Mouse (Mus musculus) hindbrain, embryonic 13.5 days (tissue): ENCODE results near the gene Nppb. TPM values are rescaled to one million over a fixed set of nuclear protein-coding genes. Genes with fewer than 3 reads are reported as not detected.

ENCODE experiments used
- ATAC-seq: fragments of 200-750 bp; cut with Nextera tagmentation; 2 replicates; pipeline ENCODE4 v1.8.0; 2017; ENCODE audit warnings: moderate TSS enrichment; ENCODE audit not compliant: low FRiP score
- H3K27ac ChIP-seq: fragments of 300-500 bp; sonication (generic); 2 replicates; pipeline ENCODE4 v1.5.1; 2015; ENCODE audit warnings: inconsistent platforms, mild to moderate bottlenecking, moderate library complexity
- H3K27me3 ChIP-seq: fragments of 300-500 bp; sonication (generic); 2 replicates; pipeline ENCODE4 v1.6.1; 2015; ENCODE audit warnings: mild to moderate bottlenecking, inconsistent platforms
- H3K36me3 ChIP-seq: fragments of 300-500 bp; sonication (generic); 2 replicates; pipeline ENCODE4 v1.6.1; 2015; ENCODE audit warnings: mild to moderate bottlenecking, inconsistent platforms
- H3K4me1 ChIP-seq: fragments of 300-500 bp; sonication (generic); replicated peaks from 2 replicates; pipeline ENCODE4 v1.6.1; 2015; ENCODE audit warnings: inconsistent platforms
- H3K4me2 ChIP-seq: fragments of 300-500 bp; sonication (generic); 2 replicates; pipeline ENCODE4 v1.6.1; 2015; ENCODE audit warnings: inconsistent platforms, mild to moderate bottlenecking, moderate library complexity
- H3K4me3 ChIP-seq: fragments of 300-500 bp; sonication (generic); 2 replicates; pipeline ENCODE4 v1.5.1; 2015; ENCODE audit warnings: mild to moderate bottlenecking, inconsistent platforms
- H3K9ac ChIP-seq: fragments of 300-500 bp; sonication (generic); 2 replicates; pipeline ENCODE4 v1.6.1; 2015; ENCODE audit warnings: mild to moderate bottlenecking, inconsistent platforms
- H3K9me3 ChIP-seq: fragments of 300-500 bp; sonication (generic); 2 replicates; pipeline ENCODE4 v1.6.1; 2016; ENCODE audit warnings: inconsistent platforms
- WGBS: fragments of 180-500 bp; shearing (Covaris S2); methylation state at CpG from one replicate; pipeline ENCODE4 v1.1.7; 2015; 5-methylcytosine and 5-hydroxymethylcytosine counted together
- polyA plus RNA-seq: library from polyadenylated mRNA; unstranded; fragments of >200 nt; fragmentation: Nextera tagmentation; extraction: Ambion mirVana; gene quantifications from 2 replicates; pipeline ENCODE4 v1.2.1, GENCODE M21; 2015

Nppb gene
- polyA plus RNA-seq, 1 experiment from 2014 or later, result 0.30 TPM

GRCm38 (mm10) chr4:148018410-148018809 is 32.8 kb downstream of the Nppb start:
- H3K4me3 ChIP-seq, result no peak overlapping the region
- H3K36me3 ChIP-seq, result peaks cover 98% of the 10 kb centered on the region
- H3K4me2 ChIP-seq, result no peak overlapping the region
- no peaks in the 10 kb centered on the region for H3K9me3 ChIP-seq
- H3K9ac ChIP-seq, result no peak overlapping the region
- WGBS, result 45% methylated on average over 2 of the region's 2 CpGs
- H3K27me3 ChIP-seq, result no peaks in the 10 kb centered on the region
- ATAC-seq, result peak; percentile 61
- peaks cover 11% of the 10 kb centered on the region for H3K4me1 ChIP-seq
- H3K27ac ChIP-seq, result peak overlapping the region; percentile 66

- ATAC-seq, result no peak
- Histone ChIP-seq H3K9me3 (no peaks in the 10 kb centered on the region), H3K9ac (no peak overlapping the region), H3K27ac (no peak overlapping the region), H3K4me2 (no peak overlapping the region), H3K4me3 (no peak overlapping the region), H3K4me1 (peaks cover 2% of the 10 kb centered on the region; the same call in 1 of the 2 replicates), H3K36me3 (peaks cover 96% of the 10 kb centered on the region), H3K27me3 (no peaks in the 10 kb centered on the region)
- WGBS, result 95% methylated on average over 3 of the region's 3 CpGs
Observed at GRCm38 (mm10) chr4:148024003-148024402, 38.4 kb downstream of the Nppb start.

- WGBS, result 96% methylated on average over 7 of the region's 7 CpGs
- H3K4me3 ChIP-seq, result no peak overlapping the region
- H3K27me3 ChIP-seq, result no peaks in the 10 kb centered on the region
- no peak for ATAC-seq
- no peak overlapping the region for H3K9ac ChIP-seq
- H3K4me1 ChIP-seq, result 0 out of 2 replicates have a peak, but pooled peaks cover 7% of the 10 kb centered on the region
- peaks cover 83% of the 10 kb centered on the region for H3K36me3 ChIP-seq
- no peak overlapping the region for H3K27ac ChIP-seq
- no peaks in the 10 kb centered on the region for H3K9me3 ChIP-seq
- H3K4me2 ChIP-seq, result no peak overlapping the region
Observed at GRCm38 (mm10) chr4:148029297-148029696, 43.7 kb downstream of the Nppb start.

- no peak overlapping the region for H3K27ac ChIP-seq
- H3K9ac ChIP-seq, result no peak overlapping the region
- 0 out of 2 replicates have a peak, but pooled peaks cover 12% of the 10 kb centered on the region for H3K4me1 ChIP-seq
- H3K4me3 ChIP-seq, result no peak overlapping the region
- H3K9me3 ChIP-seq, result no peaks in the 10 kb centered on the region
- no peak for ATAC-seq
- 89% methylated on average over 5 of the region's 5 CpGs for WGBS
- no peaks in the 10 kb centered on the region for H3K27me3 ChIP-seq
- peaks cover 83% of the 10 kb centered on the region for H3K36me3 ChIP-seq
- H3K4me2 ChIP-seq, result no peak overlapping the region
Observed at GRCm38 (mm10) chr4:148030506-148030905, 44.9 kb downstream of the Nppb start.

- H3K4me2 ChIP-seq, result no peak overlapping the region
- no peak overlapping the region for H3K27ac ChIP-seq
- H3K27me3 ChIP-seq, result no peaks in the 10 kb centered on the region
- peaks cover 63% of the 10 kb centered on the region for H3K36me3 ChIP-seq
- 57% methylated on average over 7 of the region's 7 CpGs for WGBS
- ATAC-seq, result no peak
- H3K9ac ChIP-seq, result no peak overlapping the region
- peaks cover 23% of the 10 kb centered on the region for H3K4me1 ChIP-seq
- H3K4me3 ChIP-seq, result no peak overlapping the region
- no peaks in the 10 kb centered on the region for H3K9me3 ChIP-seq
Observed at GRCm38 (mm10) chr4:148033858-148034410, 48.3 kb downstream of the Nppb start.

- Histone ChIP-seq H3K9me3 (no peaks in the 10 kb centered on the region), H3K36me3 (peaks cover 52% of the 10 kb centered on the region), H3K4me2 (no peak overlapping the region), H3K9ac (no peak overlapping the region), H3K27ac (no peak overlapping the region), H3K27me3 (no peaks in the 10 kb centered on the region), H3K4me1 (peaks cover 37% of the 10 kb centered on the region), H3K4me3 (no peak overlapping the region)
- ATAC-seq, result no peak
- 91% methylated on average over 3 of the region's 3 CpGs for WGBS
Observed at GRCm38 (mm10) chr4:148035440-148035839, 49.9 kb downstream of the Nppb start.

Other genes starting within 250 kb of the Nppb start
- gene Zfp984, start 176.0 kb upstream of the Nppb start, polyA plus RNA-seq, result 4.1 and 4.8 TPM in 2 replicates
- gene Zfp933, start 137.4 kb upstream of the Nppb start, polyA plus RNA-seq, result 6.8 TPM in 2 replicates
- gene Miip, start 117.0 kb upstream of the Nppb start, polyA plus RNA-seq, result 43.3 and 46.5 TPM in 2 replicates
- gene Fv1, start 116.8 kb upstream of the Nppb start, polyA plus RNA-seq, result 10.9 and 12.0 TPM in 2 replicates
- 82.6 and 86.9 TPM in 2 replicates for gene Mfn2, start 81.1 kb upstream of the Nppb start, polyA plus RNA-seq
- 26.6 and 28.1 TPM in 2 replicates for gene Plod1, start 49.0 kb upstream of the Nppb start, polyA plus RNA-seq
- 12.6 and 13.0 TPM in 2 replicates for gene 2510039O18Rik, start 44.9 kb upstream of the Nppb start, polyA plus RNA-seq
- 3.9 and 5.2 TPM in 2 replicates for gene Nppa, start 14.9 kb downstream of the Nppb start, polyA plus RNA-seq
- gene Clcn6, start 53.0 kb downstream of the Nppb start, polyA plus RNA-seq, result 30.7 and 32.8 TPM in 2 replicates
- 22.1 and 22.3 TPM in 2 replicates for gene Mthfr, start 53.3 kb downstream of the Nppb start, polyA plus RNA-seq
- 7.6 and 8.4 TPM in 2 replicates for gene Agtrap, start 102.2 kb downstream of the Nppb start, polyA plus RNA-seq
- 118 and 127 TPM in 2 replicates for gene Mad2l2, start 144.6 kb downstream of the Nppb start, polyA plus RNA-seq
- gene Draxin, start 144.9 kb downstream of the Nppb start, polyA plus RNA-seq, result 17.2 and 20.9 TPM in 2 replicates
- gene Fbxo6, start 166.4 kb downstream of the Nppb start, polyA plus RNA-seq, result 15.7 and 16.0 TPM in 2 replicates
- 91.2 and 98.2 TPM in 2 replicates for gene Fbxo44, start 174.7 kb downstream of the Nppb start, polyA plus RNA-seq
- 5.3 and 7.1 TPM in 2 replicates for gene Fbxo2, start 174.8 kb downstream of the Nppb start, polyA plus RNA-seq